Mouse (Mus musculus): Measurements from ENCODE around the gene Gpr63. TPM values are rescaled to one million over a fixed set of nuclear protein-coding genes. Genes with fewer than 3 reads are reported as not detected.
"Not testable (repeated sequence)": the region's sequence is repeated elsewhere in the genome, so short reads cannot be mapped to it uniquely, and the experiment has no call there.

The Gpr63 gene
- polyA plus RNA-seq, 1 experiment from 2014 or later, result not detected

- Histone ChIP-seq H3K79me2 (ENCODE audit: inconsistent target) (no peaks in the 10 kb centered on the region), H3K4me3 (ENCODE audit: inconsistent target) (no peak overlapping the region), H3K27ac (no peak overlapping the region), H3K36me3 (ENCODE audit: inconsistent target) (no peaks in the 10 kb centered on the region)
- WGBS (ENCODE audit: missing documents), result 97% methylated on average over 2 of the region's 2 CpGs
These were observed 48.9 kb downstream of the Gpr63 start for GRCm38 (mm10) chr4:25015017-25015655.

DNA sequence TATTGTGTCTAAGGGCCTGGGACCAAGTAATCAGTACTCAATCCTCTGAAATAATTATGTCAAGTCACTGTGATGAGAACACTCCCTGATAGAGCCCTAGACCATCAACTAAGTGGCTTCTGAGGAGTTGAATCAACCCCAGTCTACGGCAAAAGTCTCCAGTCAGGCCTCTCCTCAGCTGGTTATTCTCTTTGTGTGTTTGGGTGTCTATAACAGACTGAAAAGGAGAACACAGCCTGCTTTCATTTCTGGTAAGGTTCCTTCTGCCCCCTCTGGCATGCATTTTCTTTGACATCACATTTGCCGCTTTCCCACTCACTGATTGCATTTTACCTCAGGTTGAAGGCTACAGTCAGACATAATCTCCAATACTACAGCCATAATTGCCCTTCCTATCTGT lies 62.0 kb downstream of the Gpr63 start:
- Histone ChIP-seq H3K36me3 (ENCODE audit: inconsistent target) (no peaks in the 10 kb centered on the region), H3K79me2 (ENCODE audit: inconsistent target) (no peaks in the 10 kb centered on the region), H3K4me3 (ENCODE audit: inconsistent target) (no peak overlapping the region), H3K27ac (no peak overlapping the region)
- 100% methylated on average over 2 of the region's 2 CpGs for WGBS (ENCODE audit: missing documents)

- WGBS (ENCODE audit: missing documents), result 55% methylated on average over 1 of the region's 1 CpGs
- Histone ChIP-seq H3K4me3 (ENCODE audit: inconsistent target) (no peak overlapping the region), H3K36me3 (ENCODE audit: inconsistent target) (no peaks in the 10 kb centered on the region), H3K79me2 (ENCODE audit: inconsistent target) (no peaks in the 10 kb centered on the region), H3K27ac (no peak overlapping the region)
These were observed 62.5 kb downstream of the Gpr63 start for GRCm38 (mm10) chr4:25028752-25029151.

GRCm38 (mm10) chr4:25029875-25030274 lies 63.7 kb downstream of the Gpr63 start:
- H3K4me3 ChIP-seq (ENCODE audit: inconsistent target), result no peak overlapping the region
- H3K36me3 ChIP-seq (ENCODE audit: inconsistent target), result no peaks in the 10 kb centered on the region
- no peaks in the 10 kb centered on the region for H3K79me2 ChIP-seq (ENCODE audit: inconsistent target)
- 76% methylated on average over 4 of the region's 4 CpGs for WGBS (ENCODE audit: missing documents)
- H3K27ac ChIP-seq, result no peak overlapping the region

- Histone ChIP-seq H3K36me3 (ENCODE audit: inconsistent target) (no peaks in the 10 kb centered on the region), H3K27ac (no peak overlapping the region), H3K4me3 (ENCODE audit: inconsistent target) (no peak overlapping the region), H3K79me2 (ENCODE audit: inconsistent target) (no peaks in the 10 kb centered on the region)
- WGBS (ENCODE audit: missing documents), result 48% methylated on average over 6 of the region's 6 CpGs
These were observed 69.1 kb downstream of the Gpr63 start for GRCm38 (mm10) chr4:25035158-25035791.

GRCm38 (mm10) chr4:25035806-25036205 lies 69.6 kb downstream of the Gpr63 start:
- 84% methylated on average over 2 of the region's 2 CpGs for WGBS (ENCODE audit: missing documents)
- Histone ChIP-seq H3K79me2 (ENCODE audit: inconsistent target) (no peaks in the 10 kb centered on the region), H3K27ac (no peak overlapping the region), H3K4me3 (ENCODE audit: inconsistent target) (no peak overlapping the region), H3K36me3 (ENCODE audit: inconsistent target) (no peaks in the 10 kb centered on the region)

DNA sequence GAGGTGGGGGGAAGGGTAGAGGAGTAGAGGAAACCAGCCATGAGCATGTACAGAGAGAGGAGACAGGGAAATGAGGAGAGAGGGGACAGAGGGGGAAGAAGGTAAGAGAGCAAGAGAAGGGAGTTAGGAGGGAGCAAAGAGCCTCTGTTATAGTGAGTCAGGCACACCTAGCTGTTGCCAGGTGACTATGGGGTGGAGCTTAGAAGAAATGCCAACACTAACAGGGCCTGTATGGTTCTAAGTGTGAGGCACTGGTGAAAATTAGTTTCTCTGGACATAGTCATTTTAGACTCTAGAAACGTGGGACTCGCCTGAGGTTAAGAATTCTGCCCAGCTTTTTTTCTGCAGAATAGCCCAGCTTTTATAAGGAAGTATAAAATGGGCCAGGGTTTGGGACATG lies 71.1 kb downstream of the Gpr63 start:
- Histone ChIP-seq H3K36me3 (ENCODE audit: inconsistent target) (no peaks in the 10 kb centered on the region), H3K79me2 (ENCODE audit: inconsistent target) (no peaks in the 10 kb centered on the region), H3K4me3 (ENCODE audit: inconsistent target) (no peak overlapping the region), H3K27ac (no peak overlapping the region)
- 83% methylated on average over 2 of the region's 2 CpGs for WGBS (ENCODE audit: missing documents)

- H3K36me3 ChIP-seq (ENCODE audit: inconsistent target); H3K27ac ChIP-seq; H3K4me3 ChIP-seq (ENCODE audit: inconsistent target); H3K79me2 ChIP-seq (ENCODE audit: inconsistent target): not testable (repeated sequence)
- WGBS (ENCODE audit: missing documents), result 75% methylated on average over 1 of the region's 1 CpGs
These were observed 89.3 kb downstream of the Gpr63 start for GRCm38 (mm10) chr4:25055541-25055940.

Other genes starting within 250 kb of the Gpr63 start
- not detected in 3 replicates for gene Klhl32, start 115.3 kb upstream of the Gpr63 start, polyA plus RNA-seq (2018)
- gene Ndufaf4, start 68.3 kb upstream of the Gpr63 start, polyA plus RNA-seq (2018), result 9.8 to 15.4 TPM (median 10.0 TPM) in 3 replicates

All from macrophage (primary cell).